Mouse (Mus musculus) Patski (cell line): Measurements from ENCODE around the gene Scgb3a1. TPM values are rescaled to one million over a fixed set of nuclear protein-coding genes. Genes with fewer than 3 reads are reported as not detected.

Experiments used
- ATAC-seq: fragments of 100-300 bp; one replicate; pipeline ENCODE4 v1.8.0; 2021
- CTCF ChIA-PET: fragments of 350-600 bp; sonication (Branson Sonifier 250); formaldehyde crosslinking; loops from one replicate; lab custom pipeline; 2022; ENCODE audit warnings: inconsistent platforms; lab: Charles Lee
- POLR2A ChIA-PET: fragments of 350-600 bp; sonication (Branson Sonifier 250); formaldehyde crosslinking; loops from one replicate; lab custom pipeline; 2022; ENCODE audit warnings: antibody characterized with exemption, inconsistent platforms; lab: Charles Lee
- DNase-seq: peaks from one replicate; pipeline ENCODE4 v3.0.0-alpha.2; 2011; ENCODE audit warnings: low read depth, low spot score
- H3K27me3 ChIP-seq: fragments of 371-371 bp; one replicate; pipeline ENCODE4 v1.5.1; 2021
- CTCF ChIP-seq: fragments of 100-300 bp; IDR thresholded peaks from one replicate; pipeline ENCODE4 v1.5.1; 2021
- in situ Hi-C: fragments of 300-500 bp; cut with MboI; formaldehyde crosslinking; loops from 3 replicates; pipeline ENCODE4 v1.11.1; 2018; ENCODE audit warnings: low pct_unique_long_range_greater_than_20kb, mixed read lengths
- polyA plus RNA-seq: library from polyadenylated mRNA; unstranded; gene quantifications from one replicate; pipeline ENCODE4 v1.2.3, GENCODE M21; 2021

Gene Scgb3a1
- polyA plus RNA-seq, 1 experiment from 2014 or later = not detected

DNA sequence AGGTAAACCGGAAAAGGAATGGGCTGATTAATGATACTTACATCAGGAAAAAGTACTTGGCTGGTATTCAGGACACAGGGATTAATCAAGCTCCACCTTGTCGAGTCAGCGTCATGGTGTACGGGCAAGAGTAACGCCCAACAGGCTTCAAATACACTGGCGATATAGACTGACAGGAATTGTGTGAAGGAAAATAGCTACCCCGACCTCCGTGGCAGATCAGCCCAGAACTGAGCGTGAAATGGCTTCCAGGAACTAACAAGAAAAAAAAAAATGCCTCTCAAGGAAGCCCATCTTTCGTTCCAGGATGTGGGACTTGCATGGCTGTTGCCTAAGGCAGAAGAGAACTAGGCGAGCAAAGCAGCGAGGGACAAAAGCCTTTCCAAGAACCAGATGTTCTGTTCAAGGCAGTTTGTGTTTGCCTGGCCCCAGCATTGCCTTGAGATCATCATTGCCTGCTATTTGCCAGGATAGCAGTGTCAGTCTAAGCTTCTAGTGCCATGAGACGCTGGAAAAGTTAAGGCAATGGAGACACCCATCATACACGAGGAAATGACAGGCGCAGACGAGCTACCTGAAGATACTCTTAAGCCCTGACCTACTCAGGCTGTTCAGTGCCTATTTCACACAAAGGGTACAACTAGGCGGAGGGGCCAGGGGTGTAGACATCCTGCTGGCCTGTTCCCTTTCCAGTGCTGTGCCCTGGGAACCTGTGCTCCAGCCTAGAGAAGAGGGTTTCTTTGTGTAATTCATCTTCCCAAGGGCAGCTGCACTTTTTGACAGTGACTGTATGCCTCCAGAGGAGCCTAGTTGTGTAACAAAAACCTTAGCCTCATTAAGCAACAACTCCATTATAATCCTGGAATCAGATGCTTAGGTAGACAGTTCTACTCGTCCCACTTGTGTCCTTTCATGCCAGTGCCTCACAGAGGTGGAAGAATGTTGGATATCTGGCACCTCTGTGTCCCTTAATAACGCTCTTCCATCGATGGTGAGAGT, 50.2 kb downstream of the Scgb3a1 start:
- CTCF ChIA-PET = no interaction called here
- POLR2A ChIA-PET = interaction anchor here (0.7 kb wide), 1 partner anchor 226 kb away, joined by 3 read pairs; no protein-coding TSS in a partner anchor
- no peak for TF ChIP-seq CTCF
- ATAC-seq (no peak), DNase-seq (no peak)
- no peaks in the 10 kb centered on the region for H3K27me3 ChIP-seq
- in situ Hi-C loops = no loop called here

Other genes with a start within 250 kb of the Scgb3a1 start
- not detected for gene Olfr1389, start 240.5 kb upstream of the Scgb3a1 start, polyA plus RNA-seq
- not detected for gene Olfr1388, start 227.0 kb upstream of the Scgb3a1 start, polyA plus RNA-seq
- not detected for gene Olfr1387, start 208.3 kb upstream of the Scgb3a1 start, polyA plus RNA-seq
- not detected for gene Olfr1386, start 198.6 kb upstream of the Scgb3a1 start, polyA plus RNA-seq
- gene Olfr1385, start 174.5 kb upstream of the Scgb3a1 start, polyA plus RNA-seq = not detected
- 0.26 TPM for gene Olfr1384, start 156.9 kb upstream of the Scgb3a1 start, polyA plus RNA-seq
- 0.45 TPM for gene Olfr1383, start 144.0 kb upstream of the Scgb3a1 start, polyA plus RNA-seq
- not detected for gene Olfr1382, start 135.4 kb upstream of the Scgb3a1 start, polyA plus RNA-seq
- not detected for gene Olfr1381, start 120.2 kb upstream of the Scgb3a1 start, polyA plus RNA-seq
- not detected for gene Olfr1380, start 106.7 kb upstream of the Scgb3a1 start, polyA plus RNA-seq
- 10.6 TPM for gene Flt4, start 54.3 kb upstream of the Scgb3a1 start, polyA plus RNA-seq
- 84.4 TPM for gene Cnot6, start 49.1 kb downstream of the Scgb3a1 start, polyA plus RNA-seq
- 0.03 TPM for gene Gfpt2, start 130.6 kb downstream of the Scgb3a1 start, polyA plus RNA-seq
- gene Mapk9, start 183.1 kb downstream of the Scgb3a1 start, polyA plus RNA-seq = 48.5 TPM
- 0.77 TPM for gene Rasgef1c, start 238.2 kb downstream of the Scgb3a1 start, polyA plus RNA-seq